7 mouse cellular contexts compared by ENCODE assay signal in genomic region chr4:40969781-40970591, GRCm38 (mm10). TPM values are rescaled to one million over a fixed set of nuclear protein-coding genes. Genes with fewer than 3 reads are reported as not detected.
DNase-seq lines count a peak whose midpoint lies in the region; ATAC-seq and TF ChIP-seq lines count a peak whose summit lies in the region.

No protein-coding gene starts in this region.

- H3K4me1 ChIP-seq in E14TG2a.4 (replicated peaks; ENCODE audit: low read depth, low read length) = peaks cover 34% of the 10 kb centered on the region
- H3K4me1 ChIP-seq in forebrain, embryonic 11.5 days (replicated peaks; ENCODE audit: control insufficient read depth, insufficient read depth, low read length) = 0 out of 2 replicates have a peak, but pooled peaks cover 2% of the 10 kb centered on the region
- H3K4me1 ChIP-seq in kidney, embryonic 14.5 days (ENCODE audit: control insufficient read depth, insufficient read depth, low read length) = peaks cover 11% of the 10 kb centered on the region; the same call in 1 of the 2 replicates
- H3K4me1 ChIP-seq in midbrain, embryonic 14.5 days (ENCODE audit: control insufficient read depth, insufficient read depth, low read length) = peaks cover 10% of the 10 kb centered on the region; the same call in 1 of the 2 replicates

- no peak for TF ChIP-seq CTCF in E14TG2a.4 (conservative IDR thresholded peaks at IDR 0.05; ENCODE audit: low read length)

- H3K4me3 ChIP-seq in E14TG2a.4 (replicated peaks; ENCODE audit: low read length) = peak overlapping the region; percentile 98
- peak overlapping the region; percentile 60 for H3K4me3 ChIP-seq in forebrain, embryonic 11.5 days (ENCODE audit: low read depth, low read length)
- peak overlapping the region; percentile 99 for H3K4me3 ChIP-seq in kidney, embryonic 14.5 days (ENCODE audit: low read length)
- H3K4me3 ChIP-seq in midbrain, embryonic 14.5 days (replicated peaks; ENCODE audit: low read depth, low read length) = peak overlapping the region; percentile 99

- WGBS in forebrain, embryonic 11.5 days = 11% methylated on average over 12 of the region's 13 CpGs
- WGBS in kidney, embryonic 14.5 days = 11% methylated on average over 11 of the region's 13 CpGs
- 13% methylated on average over 12 of the region's 13 CpGs for WGBS in midbrain, embryonic 14.5 days

- peak; percentile 28 for ATAC-seq in forebrain, embryonic 11.5 days (replicated peaks; ENCODE audit: low FRiP score)
- ATAC-seq in kidney, embryonic 14.5 days (ENCODE audit: low FRiP score, low TSS enrichment) = peak; percentile 29
- ATAC-seq in midbrain, embryonic 14.5 days (ENCODE audit: low FRiP score, low TSS enrichment) = no peak; the same call in 1 of the 2 replicates

- H3K4me2 ChIP-seq in forebrain, embryonic 11.5 days (ENCODE audit: low read depth, low read length, severe bottlenecking) = peak overlapping the region; percentile 74
- H3K4me2 ChIP-seq in kidney, embryonic 14.5 days (replicated peaks; ENCODE audit: low read depth, low read length) = peak overlapping the region; percentile 70
- peak overlapping the region; percentile 66 for H3K4me2 ChIP-seq in midbrain, embryonic 14.5 days (ENCODE audit: low read length)

- H3K9me3 ChIP-seq in E14TG2a.4 (ENCODE audit: low read length) = no peaks in the 10 kb centered on the region
- H3K9me3 ChIP-seq in forebrain, embryonic 11.5 days (ENCODE audit: control insufficient read depth, low read length) = no peaks in the 10 kb centered on the region
- no peaks in the 10 kb centered on the region for H3K9me3 ChIP-seq in kidney, embryonic 14.5 days (ENCODE audit: control insufficient read depth, low read length)
- H3K9me3 ChIP-seq in midbrain, embryonic 14.5 days (ENCODE audit: control insufficient read depth, low read length) = no peaks in the 10 kb centered on the region

- intact Hi-C loops in left cerebral cortex, postnatal 4 days (cut with DNase I) = loop anchor here (10.0 kb wide), 1 partner anchor 215 kb away; the partner anchor contains the start of gene Smu1

- no peaks in the 10 kb centered on the region for H3K27me3 ChIP-seq in E14TG2a.4 (ENCODE audit: insufficient read depth, low read length)
- no peaks in the 10 kb centered on the region for H3K27me3 ChIP-seq in forebrain, embryonic 11.5 days (ENCODE audit: control insufficient read depth, insufficient read depth, low read length)
- H3K27me3 ChIP-seq in kidney, embryonic 14.5 days (ENCODE audit: control insufficient read depth, insufficient read depth, low read length) = no peaks in the 10 kb centered on the region
- H3K27me3 ChIP-seq in midbrain, embryonic 14.5 days (ENCODE audit: control insufficient read depth, insufficient read depth, low read length) = no peaks in the 10 kb centered on the region

- H3K9ac ChIP-seq in forebrain, embryonic 11.5 days (ENCODE audit: low read length) = peak overlapping the region; percentile 62
- peak overlapping the region; percentile 89 for H3K9ac ChIP-seq in kidney, embryonic 14.5 days (ENCODE audit: low read depth, low read length)
- peak overlapping the region; percentile 86 for H3K9ac ChIP-seq in midbrain, embryonic 14.5 days (replicated peaks; ENCODE audit: low read length)

- peak; percentile 71 for DNase-seq in A20 (ENCODE audit: low read depth, low spot score)
- no peak for DNase-seq in forebrain, embryonic 11.5 days (ENCODE audit: low spot score)
- DNase-seq in midbrain, embryonic 14.5 days = peak; percentile 1
- DNase-seq in frontal cortex, postnatal 10 days (ENCODE audit: low spot score in 2 of 2) = no peak
- DNase-seq in left cerebral cortex, postnatal 4 days = no peak

- peaks cover 61% of the 10 kb centered on the region for H3K36me3 ChIP-seq in E14TG2a.4 (ENCODE audit: insufficient read depth, low read length)
- no peaks in the 10 kb centered on the region for H3K36me3 ChIP-seq in forebrain, embryonic 11.5 days (ENCODE audit: control insufficient read depth, insufficient read depth, low read length)
- peaks cover 17% of the 10 kb centered on the region for H3K36me3 ChIP-seq in kidney, embryonic 14.5 days (ENCODE audit: control insufficient read depth, insufficient read depth, low read length)
- peaks cover 26% of the 10 kb centered on the region for H3K36me3 ChIP-seq in midbrain, embryonic 14.5 days (ENCODE audit: control insufficient read depth, insufficient read depth, low read length)

- peak overlapping the region; percentile 63 for H3K27ac ChIP-seq in forebrain, embryonic 11.5 days (ENCODE audit: low read depth, low read length)
- H3K27ac ChIP-seq in kidney, embryonic 14.5 days (ENCODE audit: low read depth, low read length) = peak overlapping the region; percentile 92
- H3K27ac ChIP-seq in midbrain, embryonic 14.5 days (replicated peaks; ENCODE audit: low read depth, low read length) = peak overlapping the region; percentile 91

RNA-seq across cellular contexts. Expression of gene Nfx1, which starts 0.7 kb away (rescaled TPM):
- 108 and 115 TPM in 2 replicates for polyA plus RNA-seq in forebrain, embryonic 11.5 days (2014; fragmentation: Nextera tagmentation; extraction: Ambion mirVana)
- 58.6 and 103 TPM in 2 replicates for polyA plus RNA-seq in kidney, embryonic 14.5 days (2014; fragmentation: Nextera tagmentation; extraction: Ambion mirVana)
- 90.8 and 114 TPM in 2 replicates for polyA plus RNA-seq in midbrain, embryonic 14.5 days (2014; fragmentation: Nextera tagmentation; extraction: Ambion mirVana)
- total RNA-seq in left cerebral cortex, postnatal 4 days (2021) = 10 to 100 TPM; 75.3 to 77.0 TPM

RNA-seq across cellular contexts. Expression of gene Chmp5, which starts 21.8 kb away (rescaled TPM):
- 120 and 134 TPM in 2 replicates for polyA plus RNA-seq in forebrain, embryonic 11.5 days (2014; fragmentation: Nextera tagmentation; extraction: Ambion mirVana)
- polyA plus RNA-seq in kidney, embryonic 14.5 days (2014; fragmentation: Nextera tagmentation; extraction: Ambion mirVana) = 113 and 137 TPM in 2 replicates
- 172 and 186 TPM in 2 replicates for polyA plus RNA-seq in midbrain, embryonic 14.5 days (2014; fragmentation: Nextera tagmentation; extraction: Ambion mirVana)
- total RNA-seq in left cerebral cortex, postnatal 4 days (2021) = 10 to 100 TPM; 69.7 to 70.1 TPM

RNA-seq across cellular contexts. Expression of gene Bag1, which starts 21.9 kb away (rescaled TPM):
- polyA plus RNA-seq in forebrain, embryonic 11.5 days (2014; fragmentation: Nextera tagmentation; extraction: Ambion mirVana) = 217 and 227 TPM in 2 replicates
- 235 and 248 TPM in 2 replicates for polyA plus RNA-seq in kidney, embryonic 14.5 days (2014; fragmentation: Nextera tagmentation; extraction: Ambion mirVana)
- polyA plus RNA-seq in midbrain, embryonic 14.5 days (2014; fragmentation: Nextera tagmentation; extraction: Ambion mirVana) = 203 and 204 TPM in 2 replicates
- total RNA-seq in left cerebral cortex, postnatal 4 days (2021) = 100 to 1,000 TPM; 152 to 153 TPM

RNA-seq across cellular contexts. Expression of gene Spink4, which starts 50.1 kb away (rescaled TPM):
- polyA plus RNA-seq in forebrain, embryonic 11.5 days (2014; fragmentation: Nextera tagmentation; extraction: Ambion mirVana) = not detected in 2 replicates
- polyA plus RNA-seq in kidney, embryonic 14.5 days (2014; fragmentation: Nextera tagmentation; extraction: Ambion mirVana) = not detected in 2 replicates
- not detected in 2 replicates for polyA plus RNA-seq in midbrain, embryonic 14.5 days (2014; fragmentation: Nextera tagmentation; extraction: Ambion mirVana)
- not detected for total RNA-seq in left cerebral cortex, postnatal 4 days (2021)

Comparison
In these comparisons a context has a peak if more than half of its experiments do, and no peak if none do; other contexts are left out.
1. DNase-seq: peak in A20 (single experiment) and midbrain, embryonic 14.5 days (single experiment); none in forebrain, embryonic 11.5 days (single experiment), frontal cortex, postnatal 10 days (0 of 2) and left cerebral cortex, postnatal 4 days (single experiment).
2. Peak in every context shown above with its lines, with median percentiles within 50 percentile points of each other: H3K4me3 ChIP-seq, H3K27ac ChIP-seq, H3K4me2 ChIP-seq and H3K9ac ChIP-seq.